Mouse (Mus musculus) thymus, adult 2 months (tissue): Measurements from ENCODE around the gene Exoc8. TPM values are rescaled to one million over a fixed set of nuclear protein-coding genes. Genes with fewer than 3 reads are reported as not detected.

Experiments used
- DNase-seq: peaks from one replicate; pipeline ENCODE4 v3.0.0; 2021
- H3K27ac ChIP-seq: fragments of 200-500 bp; 2 replicates; pipeline ENCODE4 v1.5.1; 2012; ENCODE audit warnings: low read length, control low read depth; ENCODE audit not compliant: control insufficient read depth, insufficient read depth
- H3K27me3 ChIP-seq: fragments of 200-500 bp; 2 replicates; pipeline ENCODE4 v1.6.1; 2012; ENCODE audit warnings: mild to moderate bottlenecking, low read length, moderate library complexity, mixed read lengths; ENCODE audit not compliant: control insufficient read depth, insufficient read depth
- H3K36me3 ChIP-seq: fragments of 200-500 bp; 2 replicates; pipeline ENCODE4 v1.6.1; 2012; ENCODE audit warnings: mild to moderate bottlenecking, low read length, moderate library complexity; ENCODE audit not compliant: control insufficient read depth, insufficient read depth
- H3K4me1 ChIP-seq: fragments of 200-500 bp; replicated peaks from 2 replicates; pipeline ENCODE4 v1.6.1; 2012; ENCODE audit warnings: low read length; ENCODE audit not compliant: control insufficient read depth, insufficient read depth
- H3K4me3 ChIP-seq: fragments of 200-500 bp; 2 replicates; pipeline ENCODE4 v1.5.1; 2012; ENCODE audit warnings: mild to moderate bottlenecking, low read length, control low read depth, moderate library complexity; ENCODE audit not compliant: control insufficient read depth, insufficient read depth
- CTCF ChIP-seq: fragments of 200-500 bp; IDR thresholded peaks from 2 replicates; pipeline ENCODE4 v1.5.1; 2012; ENCODE audit warnings: mild to moderate bottlenecking, control low read depth, low read length, moderate library complexity, borderline replicate concordance; ENCODE audit not compliant: control insufficient read depth, poor library complexity, insufficient read depth; ENCODE audit errors: extremely low read depth
- POLR2A ChIP-seq: fragments of 200-500 bp; IDR thresholded peaks from 2 replicates; pipeline ENCODE4 v1.6.1; 2012; ENCODE audit warnings: mild to moderate bottlenecking, low read length, control low read depth, moderate library complexity; ENCODE audit not compliant: control insufficient read depth, poor library complexity, insufficient read depth; ENCODE audit errors: extremely low read depth
- WGBS: fragments of 180-500 bp; shearing (Covaris S2); methylation state at CpG from one replicate; pipeline ENCODE4 v1.1.7; 2018; 5-methylcytosine and 5-hydroxymethylcytosine counted together
- polyA plus RNA-seq: library from polyadenylated mRNA; depleted of rRNA; stranded (reverse); fragments of >200 nt; gene quantifications from 2 replicates; pipeline ENCODE4 v1.2.3, GENCODE M21; 2012

Exoc8 gene
- polyA plus RNA-seq, 1 experiment = 12.0 TPM

DNA sequence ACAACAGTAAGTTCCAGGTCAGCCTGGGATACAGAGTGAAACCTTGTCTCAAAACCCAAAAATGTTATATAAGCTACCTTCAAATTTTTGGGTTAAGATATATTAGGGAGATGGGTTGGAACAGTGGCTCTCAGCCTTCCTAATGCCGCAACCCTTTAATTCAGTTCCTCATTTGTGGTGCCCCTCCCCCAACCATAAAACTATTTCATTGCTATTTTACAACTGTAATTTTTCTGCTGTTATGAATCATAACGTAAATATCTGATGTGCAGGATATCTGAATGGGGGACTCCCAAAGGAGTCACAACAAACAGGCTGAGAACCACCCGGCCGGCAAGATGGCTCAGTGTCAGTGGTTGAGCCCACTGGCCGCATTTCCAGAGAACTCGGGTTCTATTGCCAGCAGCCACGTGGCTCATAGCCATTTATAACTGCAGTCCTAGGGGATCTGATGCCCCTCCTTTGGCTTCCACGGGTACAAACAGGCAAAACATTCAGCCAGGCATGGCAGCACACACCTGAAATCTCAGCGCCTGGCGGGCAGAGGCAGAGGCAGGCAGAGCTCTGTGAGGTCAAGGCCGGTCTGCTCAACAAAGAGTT, 25.1 kb upstream of the Exoc8 start:
- WGBS = 69% methylated on average over 11 of the region's 11 CpGs
- no peak for DNase-seq
- Histone ChIP-seq H3K27ac (no peak overlapping the region), H3K27me3 (no peaks in the 10 kb centered on the region), H3K4me1 (peaks cover 40% of the 10 kb centered on the region), H3K4me3 (no peak overlapping the region), H3K36me3 (no peaks in the 10 kb centered on the region)
- TF ChIP-seq CTCF = no peak
- TF ChIP-seq POLR2A = no peak

DNA sequence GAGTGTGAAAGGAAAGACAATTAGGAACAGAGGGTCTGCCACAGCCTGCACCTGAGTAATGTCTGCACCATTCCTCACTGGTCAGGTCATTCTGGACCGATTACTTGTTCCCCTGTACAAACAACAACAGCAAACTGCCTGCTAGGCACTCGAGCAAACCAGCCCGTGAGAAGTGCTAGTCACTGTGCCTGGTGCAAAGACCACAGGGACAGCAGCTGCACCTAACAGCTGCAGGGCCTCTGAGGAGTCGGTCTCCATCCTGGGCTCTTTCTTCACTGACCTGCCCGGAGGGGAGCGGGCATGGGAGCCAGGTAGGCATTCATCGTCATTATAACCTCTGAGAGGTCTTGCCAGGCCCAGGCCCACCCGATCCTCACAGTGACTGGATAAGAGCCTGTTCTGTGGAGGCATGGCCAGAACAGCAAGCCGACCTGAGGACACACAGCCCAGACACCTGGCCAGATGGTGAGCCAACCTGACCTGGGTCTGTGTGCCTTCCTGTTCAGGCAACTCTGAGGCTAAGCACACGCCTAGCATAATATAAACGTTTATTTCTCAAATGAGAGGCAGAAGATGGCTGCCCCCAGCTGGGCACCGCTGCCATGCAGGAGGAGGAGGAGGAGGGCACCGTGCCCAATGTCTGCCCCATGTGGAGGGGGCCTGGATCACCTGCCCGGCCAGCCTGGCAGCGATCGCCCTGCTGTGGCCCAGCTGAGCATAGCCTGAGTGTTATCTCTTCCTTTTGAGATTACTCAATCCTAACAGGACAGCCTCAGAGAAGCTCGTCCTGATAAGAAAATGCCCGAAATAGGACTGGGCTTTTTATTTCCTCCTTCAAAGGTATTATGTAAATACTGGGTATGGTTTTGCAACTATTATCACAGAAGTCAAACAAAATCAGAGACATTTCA, 24.1 kb upstream of the Exoc8 start:
- Histone ChIP-seq H3K36me3 (no peaks in the 10 kb centered on the region), H3K4me3 (no peak overlapping the region), H3K27ac (no peak overlapping the region), H3K4me1 (peaks cover 32% of the 10 kb centered on the region), H3K27me3 (no peaks in the 10 kb centered on the region)
- 25% methylated on average over 18 of the region's 18 CpGs for WGBS
- TF ChIP-seq CTCF (no peak), POLR2A (no peak)
- DNase-seq = no peak

DNA sequence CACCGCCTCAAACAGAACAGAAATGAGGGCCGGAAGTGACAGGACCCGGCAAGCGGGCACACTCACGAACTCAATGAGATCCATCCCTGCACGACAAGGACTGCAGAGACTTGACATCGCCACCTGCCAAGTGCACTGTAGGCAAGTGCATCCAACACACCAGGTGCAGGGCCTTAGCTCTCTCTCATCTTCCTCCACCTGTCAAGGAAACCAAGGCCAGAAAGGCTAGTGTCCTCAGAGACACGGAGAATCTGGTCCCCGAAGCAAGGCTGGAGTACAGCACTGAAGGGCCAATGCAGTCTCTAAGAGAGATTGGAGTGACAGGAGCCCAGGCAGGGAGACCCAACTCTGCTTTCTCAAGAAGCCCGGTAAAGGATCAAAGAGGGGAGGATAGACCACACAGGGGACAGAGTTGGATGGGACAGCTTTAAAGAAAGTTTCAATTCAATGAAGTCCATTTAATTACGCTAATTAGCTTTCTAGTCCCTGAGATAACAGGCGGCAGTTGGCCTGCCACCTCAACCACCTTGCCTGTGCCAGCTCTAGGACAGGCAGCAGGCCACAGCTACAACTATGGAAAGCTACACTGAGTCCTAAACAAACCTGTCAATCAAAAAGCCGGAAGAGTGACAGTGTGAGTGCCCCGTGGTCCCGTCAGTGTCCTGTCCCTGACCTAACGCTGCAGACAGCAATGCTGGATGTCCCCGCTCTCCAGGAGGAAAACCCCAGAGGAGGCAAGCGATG, 20.4 kb upstream of the Exoc8 start:
- H3K36me3 ChIP-seq = peaks cover 10% of the 10 kb centered on the region
- 93% methylated on average over 18 of the region's 18 CpGs for WGBS
- DNase-seq = no peak
- TF ChIP-seq CTCF (no peak), POLR2A (no peak)
- no peaks in the 10 kb centered on the region for H3K27me3 ChIP-seq
- H3K4me3 ChIP-seq = no peak overlapping the region
- H3K4me1 ChIP-seq = peaks cover 13% of the 10 kb centered on the region
- no peak overlapping the region for H3K27ac ChIP-seq

DNA sequence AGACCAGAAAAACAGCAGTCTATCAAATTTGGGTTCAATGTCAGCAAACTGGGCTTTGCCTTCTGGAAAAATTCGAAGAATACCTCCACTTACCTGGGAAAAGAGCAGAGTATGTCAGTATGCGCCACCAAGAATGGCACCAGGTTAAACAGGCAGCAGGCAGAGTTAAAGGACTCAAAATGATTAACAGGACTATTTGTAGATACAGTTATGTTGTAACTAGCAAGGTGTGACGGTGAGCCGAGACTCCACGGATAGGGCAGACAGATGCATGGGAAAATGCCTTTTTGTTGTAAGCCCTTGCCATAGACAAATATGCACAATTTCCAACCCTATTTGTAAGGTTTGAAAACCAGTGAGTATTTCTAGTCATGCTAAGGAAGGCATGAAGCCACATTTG, 16.6 kb upstream of the Exoc8 start:
- DNase-seq = no peak
- Histone ChIP-seq H3K27me3 (no peaks in the 10 kb centered on the region), H3K27ac (no peak overlapping the region), H3K36me3 (peaks cover 29% of the 10 kb centered on the region), H3K4me1 (no peaks in the 10 kb centered on the region), H3K4me3 (no peak overlapping the region)
- 100% methylated on average over 5 of the region's 5 CpGs for WGBS
- TF ChIP-seq CTCF = no peak
- TF ChIP-seq POLR2A = no peak

DNA sequence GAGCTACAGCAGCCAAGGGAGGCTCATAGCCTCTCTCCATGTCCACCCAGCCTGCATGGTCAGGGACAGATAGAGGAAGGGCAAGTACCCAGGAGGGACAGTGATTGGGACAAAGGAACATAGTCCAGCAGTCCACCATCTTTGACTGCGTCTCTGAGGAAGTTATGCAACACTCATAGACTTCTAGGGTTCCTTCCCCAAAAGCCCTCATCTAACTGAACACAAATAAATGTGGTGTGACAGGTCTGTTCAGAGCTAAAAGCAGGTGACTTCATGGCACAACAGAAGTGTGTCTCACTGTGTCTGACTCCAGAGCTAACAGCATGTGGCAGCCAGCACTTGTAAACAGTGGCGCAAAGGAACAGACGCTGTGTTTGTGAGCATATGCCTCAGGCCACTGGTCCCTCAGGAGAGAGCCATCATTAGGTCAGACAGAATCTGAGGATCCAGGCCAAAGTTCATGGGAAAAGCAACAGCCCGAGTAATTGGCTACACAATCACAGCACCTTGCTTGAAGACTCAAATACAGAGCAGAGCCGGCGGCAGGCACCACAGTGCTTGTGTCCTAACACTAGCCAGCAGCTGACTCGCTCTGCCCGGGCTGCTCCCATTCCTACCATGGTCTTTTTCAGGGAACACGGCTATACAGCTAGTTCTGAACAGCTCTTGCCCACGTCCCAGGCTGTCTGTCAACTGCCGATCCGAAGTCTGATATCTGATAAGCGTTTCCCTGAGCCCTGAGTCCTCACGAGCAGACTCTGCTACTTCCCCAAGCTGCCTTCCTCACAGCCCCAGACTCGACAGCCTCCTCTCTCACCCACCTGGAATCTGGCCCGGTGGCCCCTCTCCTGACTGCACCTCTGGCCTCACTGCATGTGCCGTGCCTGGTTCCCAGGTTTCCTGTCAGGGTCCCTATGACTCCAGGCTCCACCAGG, 14.7 kb upstream of the Exoc8 start:
- no peak for TF ChIP-seq POLR2A
- no peak for TF ChIP-seq CTCF
- Histone ChIP-seq H3K27me3 (no peaks in the 10 kb centered on the region), H3K4me1 (no peaks in the 10 kb centered on the region), H3K4me3 (no peak overlapping the region), H3K27ac (no peak overlapping the region), H3K36me3 (peaks cover 45% of the 10 kb centered on the region)
- no peak for DNase-seq
- 87% methylated on average over 17 of the region's 17 CpGs for WGBS

DNA sequence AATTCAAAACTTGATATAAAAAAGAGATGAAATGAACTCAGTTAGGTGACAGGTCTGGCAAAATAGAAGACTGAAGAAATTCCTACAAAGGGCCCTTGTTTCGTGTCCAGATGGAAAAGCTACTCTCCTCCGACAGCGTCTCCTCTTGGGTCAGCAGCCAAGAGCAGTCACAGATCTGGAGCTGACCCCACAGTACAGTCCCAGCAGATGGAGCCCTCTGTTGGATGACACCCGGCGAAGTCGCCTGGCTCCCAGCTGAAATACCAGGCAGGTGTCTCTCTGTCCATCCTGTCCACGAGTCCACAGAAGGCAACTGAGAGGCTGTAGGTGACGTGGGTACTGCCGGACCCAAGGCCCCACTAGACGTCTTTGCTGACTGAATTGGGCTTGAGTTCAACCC, 12.8 kb upstream of the Exoc8 start:
- Histone ChIP-seq H3K27me3 (no peaks in the 10 kb centered on the region), H3K27ac (no peak overlapping the region), H3K36me3 (peaks cover 62% of the 10 kb centered on the region), H3K4me3 (no peak overlapping the region), H3K4me1 (no peaks in the 10 kb centered on the region)
- TF ChIP-seq POLR2A (no peak), CTCF (no peak)
- no peak for DNase-seq
- 89% methylated on average over 10 of the region's 10 CpGs for WGBS
